Mouse (Mus musculus): ENCODE data around the gene Tyrobp.

GRCm38 (mm10) chr7:30367466-30367865, 46.1 kb upstream of the Tyrobp start:
- TF ChIP-seq CTCF (IDR thresholded peaks at IDR 0.05; ENCODE audit: insufficient read depth, low read depth, low read length) (no peak), POLR2A (IDR thresholded peaks at IDR 0.05; ENCODE audit: insufficient read depth, low read depth, low read length) (no peak)
